Mouse (Mus musculus) C2C12 (cell line): Measurements from ENCODE around the gene Tmprss6.

ENCODE experiments used
- CEBPB ChIP-seq: IDR thresholded peaks from one replicate; pipeline ENCODE4 v1.6.1; 2011; ENCODE audit warnings: low read depth, mild to moderate bottlenecking, control low read depth, moderate library complexity
- CTCF ChIP-seq: IDR thresholded peaks from one replicate; pipeline ENCODE4 v1.5.1; 2011; ENCODE audit not compliant: control insufficient read depth, insufficient read depth, insufficient read length
- MAX ChIP-seq: IDR thresholded peaks from one replicate; pipeline ENCODE4 v1.6.1; 2011; ENCODE audit warnings: mild to moderate bottlenecking, control low read depth
- MYOD1 ChIP-seq: IDR thresholded peaks from one replicate; pipeline ENCODE4 v1.6.1; 2011; ENCODE audit warnings: low read depth; ENCODE audit not compliant: control insufficient read depth, insufficient read length
- MYOG ChIP-seq: IDR thresholded peaks from one replicate; pipeline ENCODE4 v1.6.1; 2011; ENCODE audit not compliant: control insufficient read depth, insufficient read length; ENCODE audit errors: extremely low read depth

DNA sequence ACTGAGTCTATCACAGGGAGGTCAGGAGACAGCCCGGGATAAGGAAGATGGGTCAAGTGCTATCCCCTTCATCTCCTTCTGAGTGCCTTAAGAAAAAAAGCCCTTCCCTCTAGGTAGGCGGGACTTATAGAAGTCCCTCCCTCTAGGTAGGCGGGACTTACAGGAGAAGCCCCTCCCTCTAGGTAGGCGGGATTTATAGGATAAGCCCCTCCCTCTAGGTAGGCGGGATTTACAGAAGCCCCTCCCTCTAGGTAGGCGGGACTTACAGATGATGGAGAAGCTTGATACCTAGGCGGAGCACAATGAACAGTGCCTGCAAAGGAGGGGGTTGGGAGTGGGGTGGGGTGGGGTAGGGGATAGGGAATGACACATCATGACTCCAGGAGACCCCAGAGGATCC is 11.7 kb upstream of the Tmprss6 start:
- TF ChIP-seq CTCF (no peak), MYOD1 (no peak), MAX (no peak), CEBPB (no peak), MYOG (no peak)
